9 mouse cellular contexts compared by ENCODE assay signal in the genomic region with DNA sequence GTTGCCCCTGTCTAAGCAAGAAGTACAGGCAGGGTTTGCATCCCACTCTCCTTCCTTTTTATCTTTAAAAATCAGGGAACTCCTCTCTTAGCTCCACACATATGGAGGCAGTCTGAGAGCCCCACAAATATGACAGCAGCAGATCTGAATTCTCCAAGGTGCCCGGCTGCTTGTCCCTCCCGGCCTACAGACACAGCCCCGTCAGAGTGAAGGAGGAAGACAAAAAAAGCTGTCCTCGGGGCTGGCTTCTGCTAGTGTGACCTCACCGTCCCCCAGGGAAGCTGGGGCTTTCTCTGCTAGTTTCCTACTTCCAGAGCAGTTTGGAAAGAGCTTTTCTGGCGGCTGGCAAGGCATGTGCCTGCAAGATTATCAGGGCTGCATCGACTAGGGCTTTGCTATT. TPM values are rescaled to one million over a fixed set of nuclear protein-coding genes. Genes with fewer than 3 reads are reported as not detected.
DNase-seq lines count a peak whose midpoint lies in the region; ATAC-seq lines count a peak whose summit lies in the region.
"Had no signal": no experiment of that assay in that cellular context is flagged by ENCODE, and none has a peak within 500 bp of the region (broad histone marks: within the 10 kb centered on the region; RNA-seq: fewer than 3 reads in every experiment).

No protein-coding gene starts in this region.

- H3K27me3 ChIP-seq in embryonic facial prominence, embryonic 12.5 days: no peaks in the 10 kb centered on the region
- no peaks in the 10 kb centered on the region for H3K27me3 ChIP-seq in heart, embryonic 11.5 days (ENCODE audit: control insufficient read depth, insufficient read depth, low read length)

- no peaks in the 10 kb centered on the region for H3K36me3 ChIP-seq in embryonic facial prominence, embryonic 12.5 days
- H3K36me3 ChIP-seq in heart, embryonic 11.5 days (ENCODE audit: control insufficient read depth, insufficient read depth, low read length): no peaks in the 10 kb centered on the region
- H3K36me3 ChIP-seq: G1E had no signal

- peak; percentile 14 to 23 for DNase-seq in layer of hippocampus, postnatal 14 days (ENCODE audit: low spot score in 2 of 2)
- no peak for DNase-seq in layer of hippocampus, adult 8-10 months (ENCODE audit: low spot score in 2 of 2)
- DNase-seq in urinary bladder, adult 18-20 months (ENCODE audit: low spot score in 2 of 2): no peak
- no peak for DNase-seq in lung, postnatal 14 days

- WGBS in embryonic facial prominence, embryonic 12.5 days: 10% methylated on average over 7 of the region's 7 CpGs
- 14% methylated on average over 7 of the region's 7 CpGs for WGBS in heart, embryonic 11.5 days (ENCODE audit: insufficient replicate concordance)

- peak overlapping the region; percentile 26; the same call in 1 of the 2 replicates for H3K4me2 ChIP-seq in embryonic facial prominence, embryonic 12.5 days (replicated peaks)
- peak overlapping the region; percentile 11; the same call in 1 of the 2 replicates for H3K4me2 ChIP-seq in heart, embryonic 11.5 days

- no peak overlapping the region for H3K4me3 ChIP-seq in embryonic facial prominence, embryonic 12.5 days
- H3K4me3 ChIP-seq in heart, embryonic 11.5 days (ENCODE audit: low read depth, low read length): no peak overlapping the region

- H3K9me3 ChIP-seq in embryonic facial prominence, embryonic 12.5 days: no peaks in the 10 kb centered on the region
- no peaks in the 10 kb centered on the region for H3K9me3 ChIP-seq in heart, embryonic 11.5 days (replicated peaks; ENCODE audit: control insufficient read depth, low read length)
- H3K9me3 ChIP-seq: G1E had no signal

- peaks cover 11% of the 10 kb centered on the region for H3K4me1 ChIP-seq in embryonic facial prominence, embryonic 12.5 days
- peaks cover 10% of the 10 kb centered on the region for H3K4me1 ChIP-seq in heart, embryonic 11.5 days (ENCODE audit: control insufficient read depth, insufficient read depth, low read length)

- H3K27ac ChIP-seq in embryonic facial prominence, embryonic 12.5 days: peak overlapping the region; percentile 72
- 0 out of 2 replicates have a peak overlapping the region, but pooled peaks have one; percentile 15 for H3K27ac ChIP-seq in heart, embryonic 11.5 days (ENCODE audit: low read depth, low read length)

- no peak for ATAC-seq in embryonic facial prominence, embryonic 12.5 days (ENCODE audit: insufficient number of reproducible peaks, insufficient read depth, low FRiP score, low TSS enrichment)
- no peak for ATAC-seq in heart, embryonic 11.5 days (replicated peaks; ENCODE audit: insufficient number of reproducible peaks, low FRiP score, low TSS enrichment)
- peak; percentile 24; the same call in 1 of the 2 replicates for ATAC-seq in megakaryocyte progenitor cell, adult 5-6 weeks (replicated peaks; ENCODE audit: poor library complexity)
- ATAC-seq in activated CD4-positive, CD25-positive, alpha-beta regulatory T cell, adult 4 months: no peak

- no peak overlapping the region for H3K9ac ChIP-seq in embryonic facial prominence, embryonic 12.5 days
- H3K9ac ChIP-seq in heart, embryonic 11.5 days (ENCODE audit: low read depth, low read length): peak overlapping the region; percentile 49

RNA-seq across cellular contexts. Expression of a gene that starts 55.3 kb away (rescaled TPM):
- total RNA-seq in layer of hippocampus, postnatal 14 days (2021): 1 to 10 TPM; 3.4 to 4.4 TPM
- total RNA-seq in layer of hippocampus, adult 8-10 months (2022): 1 to 10 TPM; 4.7 to 6.8 (median 5.5) TPM
- polyA plus RNA-seq in embryonic facial prominence, embryonic 12.5 days (2016; fragmentation: Nextera tagmentation; extraction: Ambion mirVana): 19.4 and 19.8 TPM in 2 replicates
- 16.7 and 20.8 TPM in 2 replicates for polyA plus RNA-seq in heart, embryonic 11.5 days (2014; fragmentation: Nextera tagmentation; extraction: Ambion mirVana)
- 16.5 and 17.7 TPM in 2 replicates for total RNA-seq in megakaryocyte progenitor cell, adult 5-6 weeks (2015)
- total RNA-seq in megakaryocyte progenitor cell, adult 5-6 weeks (2017): 30.2 and 31.0 TPM in 2 replicates
- polyA plus RNA-seq in activated CD4-positive, CD25-positive, alpha-beta regulatory T cell, adult 4 months (2017; shearing (Covaris generic)): 10 to 100 TPM in 1 of 2 experiments, 1 to 10 TPM in 1; 6.4 to 11.9 TPM

RNA-seq across cellular contexts. Expression of a gene that starts 55.5 kb away (rescaled TPM):
- 10 to 100 TPM; 65.8 to 66.5 TPM for total RNA-seq in layer of hippocampus, postnatal 14 days (2021)
- total RNA-seq in layer of hippocampus, adult 8-10 months (2022): 10 to 100 TPM; 70.8 to 85.4 (median 76.0) TPM
- 132 and 140 TPM in 2 replicates for polyA plus RNA-seq in embryonic facial prominence, embryonic 12.5 days (2016; fragmentation: Nextera tagmentation; extraction: Ambion mirVana)
- 114 and 115 TPM in 2 replicates for polyA plus RNA-seq in heart, embryonic 11.5 days (2014; fragmentation: Nextera tagmentation; extraction: Ambion mirVana)
- 269 and 285 TPM in 2 replicates for total RNA-seq in megakaryocyte progenitor cell, adult 5-6 weeks (2015)
- total RNA-seq in megakaryocyte progenitor cell, adult 5-6 weeks (2017): 297 and 304 TPM in 2 replicates
- polyA plus RNA-seq in activated CD4-positive, CD25-positive, alpha-beta regulatory T cell, adult 4 months (2017; shearing (Covaris generic)): 100 to 1,000 TPM in 1 of 2 experiments, 10 to 100 TPM in 1; 85.8 to 119 TPM

Comparison
In these comparisons a context has a peak if more than half of its experiments do, and no peak if none do; other contexts are left out.
1. DNase-seq: peak in layer of hippocampus, postnatal 14 days (2 of 2); none in layer of hippocampus, adult 8-10 months (0 of 2), urinary bladder, adult 18-20 months (0 of 2) and lung, postnatal 14 days (single experiment).